Mouse (Mus musculus) kidney, postnatal 10 days (tissue): ENCODE measurements around the gene Hmg20a.

Source experiments
- DNase-seq: peaks from one replicate; pipeline ENCODE4 v3.0.0; 2021; ENCODE audit warnings: mixed read lengths

Gene Hmg20a

GRCm38 (mm10) chr9:56451570-56451969, 33.2 kb downstream of the Hmg20a start:
- DNase-seq = no peak

DNA sequence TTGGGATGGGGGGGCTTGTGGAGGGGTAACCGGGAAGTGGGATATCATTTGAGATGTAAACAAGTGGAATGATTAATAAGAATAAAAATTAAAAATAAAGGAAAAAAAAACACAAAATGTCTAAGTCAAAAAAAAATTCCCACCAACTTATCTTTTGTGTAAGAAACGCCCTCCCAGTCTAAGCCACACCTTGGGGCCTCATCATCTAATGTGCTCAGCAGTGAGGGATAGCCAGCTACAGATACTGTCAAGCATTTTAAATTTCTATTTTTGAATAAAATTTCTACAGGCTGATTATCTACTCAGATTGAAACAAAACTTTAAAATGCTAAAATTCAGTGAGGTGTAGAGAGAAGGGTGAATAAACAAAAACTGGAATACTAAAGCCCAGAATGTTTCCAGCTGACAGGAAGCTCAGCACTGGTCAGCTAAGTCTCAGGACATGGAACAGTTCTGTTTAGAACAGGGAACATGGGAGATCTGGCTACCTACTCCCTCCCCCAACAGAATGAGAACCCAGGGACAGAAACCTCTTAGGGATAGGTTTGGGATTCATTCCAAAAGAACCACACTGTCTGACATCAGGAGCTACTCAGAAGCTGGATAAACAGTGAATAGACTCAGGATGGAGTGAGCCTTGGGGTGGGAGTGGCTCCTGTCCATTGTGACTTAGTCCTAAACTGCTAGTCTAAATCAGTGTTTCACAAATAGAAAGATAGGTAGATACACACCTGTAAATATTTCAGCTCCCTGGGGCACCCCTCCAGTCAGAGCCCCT, 34.8 kb downstream of the Hmg20a start:
- no peak for DNase-seq

DNA sequence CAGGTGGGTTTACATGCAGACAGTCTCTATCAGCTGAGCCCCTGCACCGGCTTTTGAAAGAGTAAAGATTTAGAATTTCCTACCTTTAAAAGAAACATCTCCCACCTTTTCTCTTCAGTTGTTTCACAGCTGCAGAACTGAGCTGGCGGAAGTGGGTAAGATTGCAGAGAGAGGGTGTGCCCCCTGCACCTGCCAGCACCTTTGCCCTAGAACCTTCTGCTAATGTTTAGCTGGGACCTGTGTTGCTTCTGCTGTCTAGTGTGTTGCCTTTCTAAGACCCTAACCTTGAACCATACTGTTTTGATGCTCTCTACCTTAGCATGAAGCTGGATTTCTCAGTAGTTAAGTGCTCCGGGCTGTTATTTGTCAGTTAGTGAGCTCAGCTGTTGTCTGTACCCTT, 38.0 kb downstream of the Hmg20a start:
- no peak for DNase-seq

DNA sequence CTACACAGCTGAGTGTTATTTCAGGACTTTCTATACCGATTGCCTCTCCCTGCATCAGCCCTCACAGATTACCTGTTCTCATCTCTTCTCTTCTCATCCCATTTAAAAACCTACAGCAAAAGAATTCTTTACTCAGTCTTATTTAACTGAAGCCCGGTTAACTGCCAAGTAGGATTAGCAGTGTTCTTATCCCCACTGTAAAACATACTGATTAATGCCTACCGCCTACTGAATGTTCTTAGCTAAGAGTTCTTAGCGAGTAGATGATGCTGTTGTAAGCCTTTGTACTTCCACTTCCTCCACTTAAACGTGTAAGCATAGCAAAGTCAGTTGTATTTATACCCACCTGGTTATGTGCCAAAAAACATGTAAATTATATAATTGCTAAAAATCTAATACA, 42.6 kb downstream of the Hmg20a start:
- DNase-seq = no peak

GRCm38 (mm10) chr9:56462606-56463005, 44.2 kb downstream of the Hmg20a start:
- DNase-seq = no peak

DNA sequence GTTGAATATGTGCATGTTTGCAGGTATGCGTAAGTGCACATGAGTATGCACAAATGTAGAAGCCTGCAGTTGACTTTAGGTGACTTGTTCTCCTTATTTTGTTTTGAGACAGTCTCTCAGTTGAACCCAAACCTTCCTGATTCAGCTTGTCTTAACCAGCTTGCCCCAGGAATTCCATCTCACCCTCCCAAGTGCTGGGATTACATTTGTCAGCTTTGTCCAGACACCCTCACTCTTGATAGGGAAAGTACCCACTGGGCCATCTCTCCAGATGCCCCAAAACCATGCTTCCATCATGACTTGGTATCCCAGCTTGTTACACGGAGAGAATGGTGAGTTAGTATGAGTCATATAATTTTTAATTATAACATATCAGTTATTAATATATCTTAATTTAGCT, 44.6 kb downstream of the Hmg20a start:
- no peak for DNase-seq

DNA sequence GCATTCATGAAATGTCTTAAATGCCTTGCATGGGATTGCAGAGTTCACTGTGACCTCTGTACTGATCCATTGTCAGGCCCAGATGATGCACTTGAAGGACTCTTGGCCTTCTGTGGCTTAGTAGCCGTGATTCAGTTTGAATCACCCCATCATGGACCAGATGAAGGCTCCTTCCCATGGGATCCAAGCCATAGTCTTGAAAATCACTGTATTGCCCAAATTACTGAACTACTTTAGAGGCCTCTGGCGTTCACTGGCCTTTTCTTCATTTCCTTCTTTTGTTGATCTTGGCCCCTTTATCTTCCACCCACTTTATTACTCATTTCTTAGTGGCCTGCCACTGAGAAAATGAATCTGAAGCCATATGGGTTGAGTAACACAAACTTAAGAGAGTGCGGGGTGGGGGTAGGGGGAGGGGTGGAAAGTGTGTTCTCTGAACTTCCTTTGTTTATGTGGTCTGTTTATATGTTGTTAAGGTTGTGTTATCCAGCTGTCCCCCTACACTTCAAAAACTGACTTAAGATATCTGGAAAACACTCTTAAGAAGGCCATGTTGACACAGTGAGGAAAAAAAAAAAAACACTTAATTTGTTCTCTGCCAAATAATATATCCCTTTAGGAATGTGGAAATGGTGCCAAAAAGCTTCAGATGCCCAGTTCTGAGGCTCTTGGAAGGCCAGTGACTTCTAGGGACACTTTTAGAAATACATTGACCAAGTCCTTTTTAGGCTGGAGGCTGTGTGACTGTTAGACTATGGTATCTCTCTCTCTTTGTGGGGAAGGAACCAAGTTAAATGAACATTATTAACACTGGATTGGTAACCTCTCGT, 45.5 kb downstream of the Hmg20a start:
- peak; percentile 45 for DNase-seq

- peak; percentile 53 for DNase-seq
Observed at GRCm38 (mm10) chr9:56464863-56465654, 46.6 kb downstream of the Hmg20a start.

GRCm38 (mm10) chr9:56466251-56466650, 47.8 kb downstream of the Hmg20a start:
- DNase-seq = no peak

DNA sequence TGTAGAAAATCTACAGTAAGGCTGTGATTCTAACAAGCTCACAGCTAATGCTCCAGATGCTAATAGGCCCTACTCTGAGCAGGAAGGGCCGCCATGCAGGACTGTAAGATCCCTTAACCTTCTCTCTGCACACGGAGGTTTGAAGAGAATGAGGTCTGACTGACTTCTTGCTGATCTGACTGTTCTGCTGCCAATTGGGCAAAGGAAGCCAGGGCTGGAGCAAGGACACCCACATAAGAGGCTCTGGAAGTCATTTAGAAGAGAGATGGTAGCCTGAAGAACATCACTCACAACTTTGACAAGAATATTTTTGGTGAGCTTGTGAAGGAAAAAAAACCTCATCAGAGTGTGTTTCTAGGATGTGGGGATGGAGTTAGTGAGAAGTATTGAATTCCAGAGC, 51.2 kb downstream of the Hmg20a start:
- no peak for DNase-seq

- peak; percentile 21 for DNase-seq
Observed at GRCm38 (mm10) chr9:56470291-56470690, 51.9 kb downstream of the Hmg20a start.

GRCm38 (mm10) chr9:56478975-56479647, 60.7 kb downstream of the Hmg20a start:
- no peak for DNase-seq

- no peak for DNase-seq
Observed at GRCm38 (mm10) chr9:56482623-56483022, 64.2 kb downstream of the Hmg20a start.

- no peak for DNase-seq
Observed at GRCm38 (mm10) chr9:56485423-56485822, 67.0 kb downstream of the Hmg20a start.

DNA sequence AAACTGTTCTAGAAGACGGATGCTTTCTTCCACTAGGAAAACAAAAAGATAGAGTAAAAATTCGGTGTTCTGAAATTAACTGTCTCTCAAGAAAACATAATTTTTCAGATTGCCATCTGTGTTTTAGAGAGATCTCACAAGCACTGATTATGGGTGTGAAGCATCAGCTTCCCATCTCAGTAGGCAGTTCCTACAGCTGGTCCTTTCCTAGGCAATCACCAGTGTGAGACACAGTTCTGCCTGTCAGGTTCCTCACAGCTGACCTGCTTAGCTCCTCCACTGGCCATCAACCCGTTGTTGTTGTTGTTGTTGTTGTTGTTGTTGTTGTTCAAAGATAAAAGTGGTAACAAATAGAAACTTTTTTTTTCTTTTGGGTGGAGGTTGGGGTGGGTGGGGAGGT, 67.7 kb downstream of the Hmg20a start:
- DNase-seq = no peak

- DNase-seq = no peak
Observed at GRCm38 (mm10) chr9:56487651-56488050, 69.2 kb downstream of the Hmg20a start.

DNA sequence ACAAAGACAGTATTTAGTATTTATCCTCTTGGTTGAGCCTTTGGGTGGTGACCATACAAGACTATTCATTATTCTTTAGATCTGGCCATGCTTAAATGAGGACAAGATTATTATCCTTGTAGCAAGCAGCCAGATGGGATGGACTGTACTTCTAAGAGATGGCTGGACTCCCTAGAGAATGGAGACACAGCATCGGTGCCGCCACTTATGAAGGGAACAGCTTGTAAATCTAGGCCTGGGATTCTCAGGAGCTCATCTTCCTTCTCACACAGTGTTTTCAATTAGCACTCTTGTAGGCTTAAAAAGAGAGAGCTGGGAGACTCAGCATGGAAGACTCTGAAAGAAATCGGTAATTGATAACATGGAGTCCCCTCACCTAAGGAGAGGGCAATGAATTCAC, 74.0 kb downstream of the Hmg20a start:
- no peak for DNase-seq

DNA sequence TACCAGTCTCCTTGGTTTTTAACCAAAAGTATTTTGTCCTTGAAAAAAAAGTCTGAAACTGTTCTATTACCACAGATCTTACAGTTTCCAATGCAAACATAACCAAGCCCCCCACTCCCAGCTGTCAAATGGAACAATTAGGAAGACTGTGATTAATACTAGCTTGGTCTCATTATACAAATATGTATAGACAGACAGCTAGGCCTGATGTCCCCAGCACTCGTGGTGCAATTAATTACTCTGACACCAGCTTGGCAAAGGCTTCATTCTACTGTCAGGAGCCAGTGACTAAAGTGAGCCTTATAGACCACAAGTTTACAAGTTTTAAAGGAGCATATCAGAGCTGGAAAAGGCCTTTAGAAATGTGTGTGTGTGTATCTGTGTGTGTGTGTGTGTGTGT, 74.5 kb downstream of the Hmg20a start:
- DNase-seq = no peak

DNA sequence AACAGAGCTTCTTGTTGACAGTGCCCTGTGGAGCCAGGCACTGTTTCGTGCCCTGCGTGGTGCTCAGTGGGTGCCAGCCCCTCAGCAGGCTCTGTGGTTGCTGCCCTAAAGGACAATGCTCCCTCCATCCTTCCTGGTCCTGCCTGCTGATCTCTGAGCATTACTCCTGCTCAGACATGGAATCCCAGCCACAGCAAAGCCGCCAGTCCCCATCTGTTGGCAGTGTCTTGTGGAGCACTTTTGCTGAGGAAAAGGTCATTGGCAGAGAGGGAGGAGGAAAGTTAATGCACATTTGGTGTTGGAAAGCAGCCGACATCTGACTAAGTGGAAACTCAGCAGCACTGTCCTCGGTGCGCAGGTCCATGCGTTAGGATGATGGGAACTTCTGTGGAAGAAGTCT, 76.7 kb downstream of the Hmg20a start:
- DNase-seq = no peak

GRCm38 (mm10) chr9:56495795-56496232, 77.4 kb downstream of the Hmg20a start:
- peak; percentile 27 for DNase-seq

DNA sequence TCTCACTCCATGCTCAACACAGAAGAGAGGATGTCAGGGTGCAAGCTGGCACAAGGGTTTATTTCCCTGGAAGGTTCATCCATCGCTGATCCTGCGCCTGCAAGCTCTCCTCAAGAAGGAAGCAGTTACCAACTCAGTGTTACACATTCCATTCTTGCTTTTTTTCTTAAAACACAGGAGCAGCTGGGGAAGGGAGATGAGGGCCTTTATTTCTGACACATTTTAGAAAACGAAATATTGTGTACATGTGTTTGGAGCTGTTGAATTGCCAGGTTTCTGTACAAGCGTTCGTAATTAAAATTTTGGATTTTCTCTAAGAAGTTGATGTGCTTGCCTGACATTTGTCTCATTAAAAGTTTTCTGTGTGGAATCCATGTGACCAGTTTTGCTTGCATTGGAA, 78.2 kb downstream of the Hmg20a start:
- no peak for DNase-seq

GRCm38 (mm10) chr9:56497181-56497864, 78.9 kb downstream of the Hmg20a start:
- peak; percentile 82 for DNase-seq
